Mouse (Mus musculus) neural tube, embryonic 14.5 days (tissue): ENCODE measurements at regions not wholly inside any gene's neighbourhood (a gene's known extent, or its start where the extent isn't known, plus 50 kb on each side); places are given as distances from the start of the nearest gene placed in this dataset.

Experiments
- ATAC-seq: fragments of 200-750 bp; cut with Nextera tagmentation; 2 replicates; pipeline ENCODE4 v1.8.0; 2017; ENCODE audit warnings: low read depth, mild to moderate bottlenecking, moderate TSS enrichment, moderate library complexity
- H3K27ac ChIP-seq: fragments of 300-500 bp; sonication (generic); 2 replicates; pipeline ENCODE4 v1.5.1; 2014; ENCODE audit warnings: low read depth, mild to moderate bottlenecking, control low read depth, low read length, moderate library complexity, mixed read lengths
- H3K27me3 ChIP-seq: fragments of 300-500 bp; sonication (generic); 2 replicates; pipeline ENCODE4 v1.6.1; 2014; ENCODE audit warnings: low read length; ENCODE audit not compliant: control insufficient read depth, insufficient read depth
- H3K36me3 ChIP-seq: fragments of 300-500 bp; sonication (generic); 2 replicates; pipeline ENCODE4 v1.6.1; 2014; ENCODE audit warnings: low read length, mixed read lengths; ENCODE audit not compliant: control insufficient read depth, insufficient read depth
- H3K4me1 ChIP-seq: fragments of 300-500 bp; sonication (generic); 2 replicates; pipeline ENCODE4 v1.6.1; 2014; ENCODE audit warnings: low read length; ENCODE audit not compliant: control insufficient read depth, insufficient read depth
- H3K4me2 ChIP-seq: fragments of 300-500 bp; sonication (generic); 2 replicates; pipeline ENCODE4 v1.6.1; 2014; ENCODE audit warnings: mild to moderate bottlenecking, low read depth, low read length, control low read depth
- H3K4me3 ChIP-seq: fragments of 300-500 bp; sonication (generic); 2 replicates; pipeline ENCODE4 v1.5.1; 2014; ENCODE audit warnings: low read depth, low read length, control low read depth, mixed read lengths
- H3K9ac ChIP-seq: fragments of 300-500 bp; sonication (generic); replicated peaks from 2 replicates; pipeline ENCODE4 v1.6.1; 2014; ENCODE audit warnings: low read depth, mild to moderate bottlenecking, control low read depth, low read length, mixed read lengths
- H3K9me3 ChIP-seq: fragments of 300-500 bp; sonication (generic); 2 replicates; pipeline ENCODE4 v1.6.1; 2016; ENCODE audit warnings: low read length; ENCODE audit not compliant: control insufficient read depth
- WGBS: fragments of 180-500 bp; shearing (Covaris S2); extraction: QIAGEN DNeasy Blood & Tissue Kit; methylation state at CpG from one replicate; pipeline ENCODE4 v1.1.7; 2014; 5-methylcytosine and 5-hydroxymethylcytosine counted together

- no peak for ATAC-seq
- 80% methylated on average over 2 of the region's 2 CpGs for WGBS
These were observed 986.0 kb downstream of the Synb start for GRCm38 (mm10) chr14:68307973-68308660.

GRCm38 (mm10) chr14:68305166-68305565 is 988.9 kb downstream of the Synb start:
- Histone ChIP-seq H3K9me3 (no peaks in the 10 kb centered on the region), H3K27ac (no peak overlapping the region), H3K4me1 (no peaks in the 10 kb centered on the region), H3K9ac (no peak overlapping the region), H3K4me2 (no peak overlapping the region), H3K36me3 (no peaks in the 10 kb centered on the region), H3K27me3 (no peaks in the 10 kb centered on the region), H3K4me3 (no peak overlapping the region)
- ATAC-seq, result no peak
- WGBS, result 91% methylated on average over 8 of the region's 8 CpGs

More at GRCm38 (mm10) chr14:68307973-68308660, 986.0 kb downstream of the Synb start:
- no peak overlapping the region for H3K9ac ChIP-seq
- H3K9me3 ChIP-seq, result no peaks in the 10 kb centered on the region
- no peak overlapping the region for H3K4me2 ChIP-seq
- no peaks in the 10 kb centered on the region for H3K36me3 ChIP-seq
- no peaks in the 10 kb centered on the region for H3K4me1 ChIP-seq
- no peak overlapping the region for H3K27ac ChIP-seq
- H3K4me3 ChIP-seq, result no peak overlapping the region
- H3K27me3 ChIP-seq, result no peaks in the 10 kb centered on the region

GRCm38 (mm10) chr14:68301710-68302109 is 992.4 kb downstream of the Synb start:
- H3K4me2 ChIP-seq, result no peak overlapping the region
- no peak overlapping the region for H3K4me3 ChIP-seq
- H3K9ac ChIP-seq, result no peak overlapping the region
- H3K36me3 ChIP-seq, result no peaks in the 10 kb centered on the region
- no peaks in the 10 kb centered on the region for H3K4me1 ChIP-seq
- WGBS, result 39% methylated on average over 4 of the region's 4 CpGs
- H3K9me3 ChIP-seq, result no peaks in the 10 kb centered on the region
- ATAC-seq, result no peak
- H3K27me3 ChIP-seq, result no peaks in the 10 kb centered on the region
- no peak overlapping the region for H3K27ac ChIP-seq

GRCm38 (mm10) chr14:68285546-68285945 is 1008.6 kb downstream of the Synb start:
- no peak for ATAC-seq
- H3K4me2 ChIP-seq, result no peak overlapping the region
- H3K36me3 ChIP-seq, result no peaks in the 10 kb centered on the region
- no peaks in the 10 kb centered on the region for H3K27me3 ChIP-seq
- H3K27ac ChIP-seq, result no peak overlapping the region
- H3K4me3 ChIP-seq, result no peak overlapping the region
- WGBS, result 78% methylated on average over 3 of the region's 3 CpGs
- H3K9ac ChIP-seq, result no peak overlapping the region
- H3K9me3 ChIP-seq, result no peaks in the 10 kb centered on the region
- H3K4me1 ChIP-seq, result no peaks in the 10 kb centered on the region

GRCm38 (mm10) chr14:68261436-68261835 is 1032.7 kb downstream of the Synb start:
- ATAC-seq, result no peak
- no peak overlapping the region for H3K27ac ChIP-seq
- no peak overlapping the region for H3K4me3 ChIP-seq
- H3K4me2 ChIP-seq, result no peak overlapping the region
- H3K9ac ChIP-seq, result no peak overlapping the region
- 59% methylated on average over 3 of the region's 3 CpGs for WGBS
- no peaks in the 10 kb centered on the region for H3K36me3 ChIP-seq
- no peaks in the 10 kb centered on the region for H3K27me3 ChIP-seq
- H3K9me3 ChIP-seq, result no peaks in the 10 kb centered on the region
- H3K4me1 ChIP-seq, result 0 out of 2 replicates have a peak, but pooled peaks cover 2% of the 10 kb centered on the region

DNA sequence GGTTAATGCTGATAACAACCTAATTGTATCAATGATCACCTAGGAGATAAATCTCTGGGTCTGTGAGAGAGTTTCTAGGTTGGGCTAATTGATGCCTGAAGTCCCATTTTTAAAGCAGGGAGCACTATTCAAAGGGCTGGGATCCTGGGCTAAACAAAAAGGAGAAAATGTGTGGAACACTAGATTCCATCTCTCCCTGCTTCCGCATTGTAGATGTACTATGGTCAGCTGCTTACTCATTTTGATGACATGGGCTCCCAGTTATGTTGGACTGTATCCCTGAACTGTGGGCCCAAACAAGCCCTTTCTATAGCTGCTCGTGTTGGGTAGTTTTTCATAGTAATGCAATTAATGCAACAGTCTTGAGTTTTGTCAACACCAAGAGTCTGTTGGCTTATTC is 1047.1 kb downstream of the Synb start:
- Histone ChIP-seq H3K9ac (no peak overlapping the region), H3K4me1 (no peaks in the 10 kb centered on the region), H3K9me3 (no peaks in the 10 kb centered on the region), H3K36me3 (no peaks in the 10 kb centered on the region), H3K4me3 (no peak overlapping the region), H3K27me3 (no peaks in the 10 kb centered on the region), H3K27ac (no peak overlapping the region), H3K4me2 (no peak overlapping the region)
- no peak for ATAC-seq
- WGBS, result 94% methylated on average over 2 of the region's 2 CpGs

DNA sequence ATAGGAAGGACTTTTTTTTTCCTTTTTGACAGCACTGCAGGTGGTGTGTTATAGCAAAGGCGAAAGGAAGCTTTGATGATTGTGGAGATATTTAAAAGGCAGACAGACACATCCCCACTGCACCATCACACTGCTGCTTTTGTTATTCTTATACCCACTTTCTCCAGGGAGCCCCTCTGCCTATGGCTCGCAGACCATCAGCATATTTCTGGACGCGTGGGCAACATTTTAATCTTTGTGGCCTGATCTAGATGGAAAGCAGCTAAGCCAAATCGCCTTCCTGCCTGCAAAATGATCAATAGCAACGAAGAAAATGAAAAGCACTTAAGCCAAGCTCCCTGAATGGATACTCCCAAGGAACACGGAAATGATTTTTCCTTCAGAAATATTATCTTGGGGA is 1054.0 kb downstream of the Synb start:
- H3K4me1 ChIP-seq, result no peaks in the 10 kb centered on the region
- 72% methylated on average over 7 of the region's 7 CpGs for WGBS
- ATAC-seq, result no peak
- H3K9ac ChIP-seq, result no peak overlapping the region
- H3K4me2 ChIP-seq, result no peak overlapping the region
- no peaks in the 10 kb centered on the region for H3K27me3 ChIP-seq
- H3K27ac ChIP-seq, result no peak overlapping the region
- no peaks in the 10 kb centered on the region for H3K9me3 ChIP-seq
- H3K4me3 ChIP-seq, result no peak overlapping the region
- H3K36me3 ChIP-seq, result no peaks in the 10 kb centered on the region

DNA sequence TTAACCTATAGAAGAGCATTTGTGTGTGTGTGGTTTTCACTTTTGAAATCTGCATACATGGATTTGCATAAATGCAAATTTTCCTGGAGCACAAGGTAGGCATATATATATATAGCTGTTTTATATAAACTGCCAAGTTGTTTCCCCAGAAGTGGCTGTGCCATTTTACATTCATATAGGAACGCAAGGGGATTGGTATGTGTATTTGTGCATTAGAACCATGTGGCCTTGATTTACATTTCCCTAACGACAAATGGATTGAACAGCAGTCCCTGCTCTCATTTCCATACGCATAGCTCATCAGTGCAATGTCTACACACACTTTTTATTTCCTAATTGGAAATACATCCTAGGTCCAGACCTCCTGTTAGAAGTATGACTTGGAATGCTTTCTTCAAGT is 1069.9 kb downstream of the Synb start:
- no peak for ATAC-seq
- no peak overlapping the region for H3K4me2 ChIP-seq
- WGBS, result 56% methylated on average over 3 of the region's 3 CpGs
- no peaks in the 10 kb centered on the region for H3K9me3 ChIP-seq
- no peaks in the 10 kb centered on the region for H3K4me1 ChIP-seq
- H3K36me3 ChIP-seq, result no peaks in the 10 kb centered on the region
- no peak overlapping the region for H3K27ac ChIP-seq
- H3K4me3 ChIP-seq, result no peak overlapping the region
- no peaks in the 10 kb centered on the region for H3K27me3 ChIP-seq
- H3K9ac ChIP-seq, result no peak overlapping the region

GRCm38 (mm10) chr14:68219025-68219595 is 1075.0 kb downstream of the Synb start:
- H3K36me3 ChIP-seq, result no peaks in the 10 kb centered on the region
- WGBS, result 69% methylated on average over 9 of the region's 9 CpGs
- H3K27ac ChIP-seq, result no peak overlapping the region
- no peaks in the 10 kb centered on the region for H3K27me3 ChIP-seq
- H3K9me3 ChIP-seq, result no peaks in the 10 kb centered on the region
- H3K4me2 ChIP-seq, result no peak overlapping the region
- no peak overlapping the region for H3K4me3 ChIP-seq
- no peak for ATAC-seq
- no peak overlapping the region for H3K9ac ChIP-seq
- no peaks in the 10 kb centered on the region for H3K4me1 ChIP-seq
